Comparison of ENCODE assay signal across 16 mouse cellular contexts in the genomic region with DNA sequence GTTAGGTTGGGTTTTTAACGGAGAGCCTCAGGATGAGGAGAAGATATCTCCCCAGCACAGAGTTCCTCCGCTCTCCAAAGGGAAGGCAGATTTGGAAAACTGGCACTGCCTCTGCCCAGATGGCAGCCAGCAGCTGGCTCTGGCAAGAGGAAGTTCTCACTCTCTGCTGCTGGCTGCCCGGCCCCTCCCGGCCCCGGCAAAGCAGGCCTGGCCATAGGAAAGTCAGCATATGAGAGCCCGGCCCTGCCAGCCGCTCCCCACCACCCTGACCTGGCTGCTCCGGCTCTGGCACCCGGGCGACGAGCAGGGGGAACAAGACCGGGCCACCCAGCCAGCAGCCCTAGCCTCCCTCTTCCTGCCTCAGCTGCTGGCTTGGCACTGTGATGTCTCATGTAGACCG.
DNase-seq lines count a peak whose midpoint lies in the region; TF ChIP-seq lines count a peak whose summit lies in the region.
"Had no signal": no experiment of that assay in that cellular context is flagged by ENCODE, and none has a peak within 500 bp of the region (broad histone marks: within the 10 kb centered on the region; RNA-seq: fewer than 3 reads in every experiment).

No protein-coding gene starts in this region.

- no peak for TF ChIP-seq CTCF in heart, adult 2 months (IDR thresholded peaks at IDR 0.05)

- no peaks in the 10 kb centered on the region for H3K36me3 ChIP-seq in heart, adult 2 months (ENCODE audit: control insufficient read depth, insufficient read depth, low read length)
- H3K36me3 ChIP-seq: hindbrain, embryonic 10.5 days; limb, embryonic 15.5 days; midbrain, embryonic 15.5 days; neural tube, embryonic 12.5 days had no signal

- H3K79me2 ChIP-seq in heart, adult 2 months (replicated peaks; ENCODE audit: control insufficient read depth, insufficient read depth, low read length), result no peaks in the 10 kb centered on the region

- no peaks in the 10 kb centered on the region for H3K27me3 ChIP-seq in heart, adult 2 months (ENCODE audit: control insufficient read depth, insufficient read depth, low read length)
- H3K27me3 ChIP-seq: limb, embryonic 15.5 days; midbrain, embryonic 15.5 days; neural tube, embryonic 12.5 days had no signal

- no peaks in the 10 kb centered on the region for H3K4me1 ChIP-seq in heart, adult 2 months (ENCODE audit: control insufficient read depth, insufficient read depth, low read length)
- H3K4me1 ChIP-seq: limb, embryonic 15.5 days had no signal

- no peak overlapping the region for H3K9ac ChIP-seq in heart, adult 2 months (ENCODE audit: low read depth, low read length)
- H3K9ac ChIP-seq: limb, embryonic 15.5 days; midbrain, embryonic 15.5 days; neural tube, embryonic 12.5 days had no signal

- 72% methylated on average over 13 of the region's 13 CpGs for WGBS in heart, adult 2 months

- no peak for TF ChIP-seq POLR2A in heart, adult 2 months (IDR thresholded peaks at IDR 0.05; ENCODE audit: insufficient read depth, low read depth, low read length)

- no peak for TF ChIP-seq EP300 in heart, adult 2 months (IDR thresholded peaks at IDR 0.05; ENCODE audit: insufficient read depth, low read depth, low read length)

- no peak overlapping the region for H3K27ac ChIP-seq in heart, adult 2 months
- H3K27ac ChIP-seq: hindbrain, embryonic 10.5 days; limb, embryonic 15.5 days; midbrain, embryonic 15.5 days; neural tube, embryonic 12.5 days had no signal

- no peak overlapping the region for H3K4me3 ChIP-seq in heart, adult 2 months
- H3K4me3 ChIP-seq: hindbrain, embryonic 10.5 days; limb, embryonic 15.5 days; midbrain, embryonic 15.5 days; neural tube, embryonic 12.5 days had no signal

- intact Hi-C loops in heart, adult 2 months (cut with DNase I), result no loop called here
- intact Hi-C loops in heart, postnatal 25 days (cut with DNase I), result no loop called here
- intact Hi-C loops in left cerebral cortex, postnatal 10 days (cut with DNase I), result no loop called here
- intact Hi-C loops in gastrocnemius, postnatal 14 days (cut with DNase I; ENCODE audit: low total_unique reads), result no loop called here

- peak; percentile 27 to 30 for DNase-seq in heart, adult 2 months
- no peak for DNase-seq in heart, postnatal 25 days (ENCODE audit: low spot score)
- DNase-seq in left cerebral cortex, adult 18-20 months (ENCODE audit: low spot score in 2 of 2), result peak; percentile 3 to 24
- no peak for DNase-seq in left cerebral cortex, postnatal 10 days (ENCODE audit: extremely low spot score in 1 of 2, low spot score in 2 of 2)
- DNase-seq in gastrocnemius, postnatal 14 days, result peak; percentile 59
- DNase-seq in right cerebral cortex, postnatal 10 days (ENCODE audit: low spot score in 2 of 2), result peak; percentile 33 to 48
- no peak for DNase-seq in spleen, postnatal 10 days (ENCODE audit: low spot score in 2 of 2)
- DNase-seq: adrenal gland, adult 8-10 months; cerebellum, adult 9-10 months; kidney, postnatal 10 days; lung, adult 18-20 months; lung, postnatal 36 days had no signal

Comparison
In these comparisons a context has a peak if more than half of its experiments do, and no peak if none do; other contexts are left out.
1. DNase-seq: peak in heart, adult 2 months (2 of 2), left cerebral cortex, adult 18-20 months (2 of 2), gastrocnemius, postnatal 14 days (single experiment) and right cerebral cortex, postnatal 10 days (2 of 2); none in heart, postnatal 25 days (single experiment), left cerebral cortex, postnatal 10 days (0 of 2) and spleen, postnatal 10 days (0 of 2).